Mouse (Mus musculus) heart, embryonic 15.5 days (tissue): Measurements from ENCODE around the gene Nav2. TPM values are rescaled to one million over a fixed set of nuclear protein-coding genes. Genes with fewer than 3 reads are reported as not detected.

Source experiments
- ATAC-seq: fragments of 200-750 bp; cut with Nextera tagmentation; replicated peaks from 2 replicates; pipeline ENCODE4 v1.8.0; 2017; ENCODE audit warnings: low read depth, moderate TSS enrichment; ENCODE audit not compliant: insufficient number of reproducible peaks, insufficient read depth, low FRiP score
- H3K27ac ChIP-seq: fragments of 300-500 bp; sonication (generic); 2 replicates; pipeline ENCODE4 v1.5.1; 2015; ENCODE audit warnings: mild to moderate bottlenecking, inconsistent platforms
- H3K27me3 ChIP-seq: fragments of 300-500 bp; sonication (generic); 2 replicates; pipeline ENCODE4 v1.6.1; 2015; ENCODE audit warnings: inconsistent platforms
- H3K36me3 ChIP-seq: fragments of 300-500 bp; sonication (generic); 2 replicates; pipeline ENCODE4 v1.6.1; 2015; ENCODE audit warnings: mild to moderate bottlenecking, inconsistent platforms
- H3K4me1 ChIP-seq: fragments of 300-500 bp; sonication (generic); replicated peaks from 2 replicates; pipeline ENCODE4 v1.6.1; 2015; ENCODE audit warnings: inconsistent platforms
- H3K4me2 ChIP-seq: fragments of 300-500 bp; sonication (generic); 2 replicates; pipeline ENCODE4 v1.6.1; 2015; ENCODE audit warnings: inconsistent platforms, mild to moderate bottlenecking, moderate library complexity
- H3K4me3 ChIP-seq: fragments of 300-500 bp; sonication (generic); 2 replicates; pipeline ENCODE4 v1.5.1; 2015; ENCODE audit warnings: mild to moderate bottlenecking, inconsistent platforms
- H3K9ac ChIP-seq: fragments of 300-500 bp; sonication (generic); 2 replicates; pipeline ENCODE4 v1.6.1; 2015; ENCODE audit warnings: mild to moderate bottlenecking, inconsistent platforms
- H3K9me3 ChIP-seq: fragments of 300-500 bp; sonication (generic); replicated peaks from 2 replicates; pipeline ENCODE4 v1.6.1; 2016; ENCODE audit warnings: inconsistent platforms
- WGBS: fragments of 180-500 bp; shearing (Covaris S2); methylation state at CpG from one replicate; pipeline ENCODE4 v1.1.7; 2015; ENCODE audit warnings: mixed read lengths; 5-methylcytosine and 5-hydroxymethylcytosine counted together
- polyA plus RNA-seq: library from polyadenylated mRNA; unstranded; fragments of >200 nt; fragmentation: Nextera tagmentation; extraction: Ambion mirVana; gene quantifications from 2 replicates; pipeline ENCODE4 v1.2.1, GENCODE M21; 2015

The Nav2 gene
- polyA plus RNA-seq, 1 experiment from 2014 or later: 30.7 TPM

DNA sequence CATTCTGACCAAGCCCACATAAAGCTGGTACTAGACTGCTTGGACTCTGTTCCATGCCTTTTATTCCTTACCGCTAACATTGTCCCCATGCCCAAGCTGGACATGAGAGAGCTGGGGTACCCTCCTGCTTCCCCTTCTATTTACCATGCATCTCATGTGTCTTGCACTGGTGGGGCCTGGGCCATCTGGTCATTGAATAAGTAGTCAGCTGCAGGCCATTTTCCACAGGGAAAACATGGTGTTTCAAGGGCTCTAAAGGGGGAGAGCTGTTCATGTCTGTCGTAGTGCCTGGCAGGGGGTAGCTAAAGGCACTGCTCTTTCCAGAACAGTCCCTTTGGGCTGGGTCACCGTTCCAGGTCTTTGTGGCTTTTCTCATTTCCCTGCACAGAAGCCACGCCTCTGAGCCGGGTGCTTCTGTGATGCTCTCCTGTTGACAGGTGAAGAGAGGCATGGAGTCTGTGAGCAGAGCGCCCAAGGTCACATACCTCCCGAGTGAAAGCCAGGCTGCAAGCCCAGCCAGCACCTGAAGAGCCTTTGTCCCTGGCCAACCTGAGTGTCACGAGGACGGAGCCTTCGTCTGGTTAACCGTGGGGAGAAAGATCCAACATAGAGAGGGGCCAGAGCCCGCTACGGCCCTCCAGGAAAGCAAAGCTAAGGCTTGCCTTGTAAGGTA is 348.9 kb downstream of the Nav2 start:
- peaks cover 53% of the 10 kb centered on the region for H3K4me1 ChIP-seq
- no peaks in the 10 kb centered on the region for H3K9me3 ChIP-seq
- H3K9ac ChIP-seq: no peak overlapping the region
- no peaks in the 10 kb centered on the region for H3K27me3 ChIP-seq
- H3K36me3 ChIP-seq: no peaks in the 10 kb centered on the region
- ATAC-seq: no peak
- WGBS: 55% methylated on average over 13 of the region's 13 CpGs
- H3K27ac ChIP-seq: peak overlapping the region; percentile 77
- H3K4me3 ChIP-seq: no peak overlapping the region
- no peak overlapping the region for H3K4me2 ChIP-seq

DNA sequence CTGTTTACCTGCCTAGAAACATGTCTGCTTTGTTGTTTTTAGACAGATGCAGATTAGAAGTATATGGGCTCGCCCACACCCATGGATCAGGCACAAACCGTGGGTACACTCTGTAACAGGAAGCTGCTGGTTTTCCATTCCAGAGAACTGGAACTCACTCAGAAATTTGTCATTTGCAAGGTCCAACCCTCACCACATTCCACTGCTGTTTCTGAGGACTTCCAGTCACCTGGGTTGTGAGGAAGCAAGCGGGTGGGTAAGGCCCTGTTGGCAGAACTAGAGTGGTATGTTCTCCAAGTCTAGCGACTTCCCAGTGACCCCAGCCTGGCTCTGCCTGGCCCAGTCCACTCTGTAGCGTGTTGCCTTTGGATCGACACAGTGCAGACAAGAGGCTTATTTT is 349.6 kb downstream of the Nav2 start:
- H3K4me3 ChIP-seq: no peak overlapping the region
- peak overlapping the region; percentile 77 for H3K27ac ChIP-seq
- no peaks in the 10 kb centered on the region for H3K27me3 ChIP-seq
- no peaks in the 10 kb centered on the region for H3K9me3 ChIP-seq
- H3K4me1 ChIP-seq: peaks cover 54% of the 10 kb centered on the region
- H3K9ac ChIP-seq: no peak overlapping the region
- no peaks in the 10 kb centered on the region for H3K36me3 ChIP-seq
- 48% methylated on average over 6 of the region's 6 CpGs for WGBS
- H3K4me2 ChIP-seq: no peak overlapping the region
- 0 out of 2 replicates have a peak, but pooled peaks have one; percentile 15 for ATAC-seq

DNA sequence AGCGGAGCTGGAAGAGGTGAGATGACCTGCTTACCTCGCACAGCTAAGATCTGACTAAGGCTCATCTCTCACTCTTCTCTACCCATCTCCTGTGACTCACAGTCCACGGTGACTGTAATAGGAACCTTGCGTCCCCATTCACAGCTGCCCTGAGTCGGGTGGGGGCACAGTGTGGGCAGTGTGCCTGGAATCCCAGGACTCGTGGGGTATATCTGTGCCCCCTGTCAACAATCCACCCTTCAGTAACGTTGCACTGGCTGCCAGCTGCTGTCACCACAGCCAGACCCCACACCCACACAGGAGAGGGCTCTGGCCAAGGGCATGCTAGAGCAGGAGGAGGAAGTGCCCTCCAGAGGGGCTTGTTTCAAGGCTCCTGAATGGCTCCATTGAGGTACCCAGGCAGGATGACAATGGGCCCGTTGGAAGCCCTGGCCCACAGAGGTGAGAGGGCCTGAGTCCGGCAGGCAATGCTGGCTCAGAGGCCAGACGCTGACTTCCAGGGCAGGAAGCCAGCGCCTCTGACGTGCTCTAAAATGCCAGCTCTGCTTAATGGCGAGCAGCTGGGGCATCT is 353.5 kb downstream of the Nav2 start:
- 40% methylated on average over 13 of the region's 13 CpGs for WGBS
- Histone ChIP-seq H3K4me2 (no peak overlapping the region; the same call in 1 of the 2 replicates), H3K36me3 (no peaks in the 10 kb centered on the region), H3K9me3 (no peaks in the 10 kb centered on the region), H3K27me3 (no peaks in the 10 kb centered on the region), H3K9ac (0 out of 2 replicates have a peak overlapping the region, but pooled peaks have one; percentile 11), H3K4me1 (peaks cover 53% of the 10 kb centered on the region), H3K27ac (peak overlapping the region; percentile 78), H3K4me3 (no peak overlapping the region)
- peak; percentile 69 for ATAC-seq

DNA sequence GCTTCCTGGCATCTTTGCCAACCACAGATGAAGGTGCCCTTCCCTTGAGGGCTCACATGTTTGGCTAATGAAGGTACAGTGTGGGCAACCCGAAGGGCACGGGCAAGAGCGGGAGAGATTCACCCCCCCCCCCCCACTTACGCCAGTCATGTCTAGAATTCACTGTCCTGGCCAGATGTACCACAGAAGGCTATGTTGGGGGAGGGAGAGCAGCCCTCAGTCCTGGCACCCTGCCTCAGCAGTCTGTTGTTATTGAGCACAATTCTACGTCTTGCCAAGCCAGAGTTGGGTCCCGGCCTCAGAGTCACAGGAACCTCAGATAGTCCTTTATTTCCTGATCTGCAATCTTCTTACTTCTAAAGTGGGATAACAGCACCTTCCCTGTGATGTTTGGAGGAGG is 357.9 kb downstream of the Nav2 start:
- Histone ChIP-seq H3K36me3 (no peaks in the 10 kb centered on the region), H3K9me3 (no peaks in the 10 kb centered on the region), H3K9ac (no peak overlapping the region), H3K4me3 (no peak overlapping the region), H3K4me1 (peaks cover 49% of the 10 kb centered on the region), H3K4me2 (no peak overlapping the region), H3K27ac (peak overlapping the region; percentile 66), H3K27me3 (no peaks in the 10 kb centered on the region)
- 47% methylated on average over 6 of the region's 6 CpGs for WGBS
- ATAC-seq: no peak; the same call in 1 of the 2 replicates

GRCm38 (mm10) chr7:49267621-49268325 is 359.3 kb downstream of the Nav2 start:
- Histone ChIP-seq H3K9ac (peak overlapping the region; percentile 1; the same call in 1 of the 2 replicates), H3K36me3 (no peaks in the 10 kb centered on the region), H3K27ac (peak overlapping the region; percentile 90), H3K9me3 (no peaks in the 10 kb centered on the region), H3K27me3 (no peaks in the 10 kb centered on the region), H3K4me3 (no peak overlapping the region), H3K4me1 (peaks cover 41% of the 10 kb centered on the region), H3K4me2 (peak overlapping the region; percentile 26)
- WGBS: 39% methylated on average over 12 of the region's 12 CpGs
- ATAC-seq: peak; percentile 57

DNA sequence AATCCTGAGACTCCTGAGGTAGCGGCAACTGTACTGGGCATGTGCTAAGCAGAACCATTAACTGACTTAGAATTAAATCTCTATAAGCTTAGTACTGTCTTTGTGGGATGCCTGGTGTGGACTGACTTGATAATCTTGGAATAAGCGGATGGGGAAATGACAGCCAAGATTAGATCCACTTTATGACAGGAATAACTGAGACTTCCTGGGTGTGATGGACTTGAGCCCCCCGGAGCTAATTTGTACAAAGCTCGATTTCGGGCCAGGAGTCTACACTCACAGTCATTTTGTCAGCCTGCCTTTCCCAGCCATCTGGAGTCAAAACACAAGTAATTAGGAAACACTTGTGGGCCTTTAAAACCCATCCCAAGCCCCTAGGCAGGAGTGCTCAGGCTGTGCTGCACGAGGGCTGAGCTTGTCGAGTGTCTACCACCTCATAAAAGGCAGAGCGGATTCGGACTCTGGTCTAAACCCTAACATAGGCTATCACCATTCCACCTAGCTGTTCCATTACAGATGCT is 359.9 kb downstream of the Nav2 start:
- Histone ChIP-seq H3K27me3 (no peaks in the 10 kb centered on the region; the same call in 1 of the 2 replicates), H3K36me3 (no peaks in the 10 kb centered on the region), H3K27ac (peak overlapping the region; percentile 90), H3K4me2 (no peak overlapping the region), H3K9ac (peak overlapping the region; percentile 1; the same call in 1 of the 2 replicates), H3K4me3 (no peak overlapping the region), H3K4me1 (peaks cover 43% of the 10 kb centered on the region), H3K9me3 (no peaks in the 10 kb centered on the region)
- WGBS: 76% methylated on average over 9 of the region's 9 CpGs
- ATAC-seq: no peak

DNA sequence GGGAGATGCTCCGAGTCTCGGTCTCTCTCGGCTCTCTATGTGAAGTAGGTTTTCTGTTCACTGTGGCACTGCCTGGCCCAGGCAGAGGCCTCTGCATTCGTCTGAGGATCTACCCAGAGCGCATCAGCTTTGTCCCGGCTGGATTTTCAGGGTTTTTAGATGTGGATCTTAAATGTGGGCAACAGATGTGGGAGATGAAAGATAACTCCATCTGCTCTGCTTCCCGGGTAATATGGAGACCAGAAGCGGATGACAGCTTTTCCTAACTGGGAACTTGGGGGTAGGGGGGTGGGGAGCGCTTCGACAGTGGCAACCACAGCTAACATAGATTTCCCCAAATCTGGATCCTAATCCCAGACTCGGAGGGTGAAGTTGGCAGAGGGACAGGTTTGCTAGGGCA is 362.3 kb downstream of the Nav2 start:
- no peaks in the 10 kb centered on the region for H3K36me3 ChIP-seq
- H3K4me1 ChIP-seq: peaks cover 48% of the 10 kb centered on the region

DNA sequence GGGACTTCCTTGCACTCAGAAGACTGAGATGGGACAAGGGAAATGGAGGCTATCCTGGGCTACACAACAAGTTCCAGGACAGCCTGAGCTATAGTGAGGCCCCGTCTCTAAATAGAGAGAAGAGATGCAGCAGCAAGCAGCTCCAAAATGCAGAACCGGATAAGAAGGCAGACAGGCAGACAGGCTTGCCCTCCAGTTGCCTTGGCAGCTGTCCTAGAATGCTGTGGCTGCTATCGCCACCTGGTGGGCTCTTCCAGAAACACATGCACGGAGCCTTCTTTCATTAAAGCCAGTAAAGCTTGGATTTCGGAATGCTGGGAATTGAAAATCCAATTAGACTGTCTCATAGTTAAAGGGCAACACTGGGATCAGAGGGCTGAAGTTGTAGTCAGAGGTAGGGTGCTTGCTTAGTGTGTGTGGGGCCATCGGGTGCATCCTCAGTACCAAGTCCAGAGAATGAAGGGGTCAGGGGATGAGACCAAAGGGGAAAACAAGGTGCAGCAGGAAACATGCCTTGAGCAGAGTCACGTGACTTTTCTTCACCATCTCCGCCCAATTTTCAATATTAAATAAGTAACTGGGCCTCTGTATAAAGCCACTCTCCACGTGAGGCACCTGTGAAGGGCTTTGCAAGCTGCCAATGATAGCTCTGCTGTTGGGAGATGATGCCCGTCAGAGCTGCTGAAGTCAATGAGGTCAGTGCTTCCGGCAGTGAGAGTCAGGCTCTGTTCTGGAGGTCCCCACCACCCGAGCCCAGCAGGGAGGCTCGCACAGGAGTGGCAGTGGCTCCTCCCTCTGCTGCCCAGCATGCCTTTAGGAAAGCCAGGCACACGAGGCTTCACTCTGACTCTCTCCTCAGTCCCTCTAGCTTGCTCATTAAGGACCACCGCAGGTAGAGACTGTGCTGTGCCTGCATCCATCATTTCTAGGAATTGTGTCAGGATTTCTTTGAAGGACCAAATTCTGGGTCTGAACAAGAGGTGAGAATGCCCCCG is 364.2 kb downstream of the Nav2 start:
- Histone ChIP-seq H3K27ac (no peak overlapping the region), H3K27me3 (no peaks in the 10 kb centered on the region; the same call in 1 of the 2 replicates), H3K4me3 (no peak overlapping the region), H3K4me2 (no peak overlapping the region), H3K9ac (no peak overlapping the region), H3K4me1 (peaks cover 35% of the 10 kb centered on the region), H3K9me3 (no peaks in the 10 kb centered on the region), H3K36me3 (no peaks in the 10 kb centered on the region)
- 0 out of 2 replicates have a peak, but pooled peaks have one; percentile 14 for ATAC-seq
- WGBS: 21% methylated on average over 16 of the region's 16 CpGs

More for the DNA sequence above, 362.3 kb downstream of the Nav2 start:
- WGBS: 82% methylated on average over 11 of the region's 11 CpGs
- Histone ChIP-seq H3K4me3 (no peak overlapping the region), H3K27me3 (no peaks in the 10 kb centered on the region; the same call in 1 of the 2 replicates), H3K27ac (no peak overlapping the region), H3K4me2 (no peak overlapping the region), H3K9me3 (no peaks in the 10 kb centered on the region), H3K9ac (no peak overlapping the region)
- no peak for ATAC-seq

DNA sequence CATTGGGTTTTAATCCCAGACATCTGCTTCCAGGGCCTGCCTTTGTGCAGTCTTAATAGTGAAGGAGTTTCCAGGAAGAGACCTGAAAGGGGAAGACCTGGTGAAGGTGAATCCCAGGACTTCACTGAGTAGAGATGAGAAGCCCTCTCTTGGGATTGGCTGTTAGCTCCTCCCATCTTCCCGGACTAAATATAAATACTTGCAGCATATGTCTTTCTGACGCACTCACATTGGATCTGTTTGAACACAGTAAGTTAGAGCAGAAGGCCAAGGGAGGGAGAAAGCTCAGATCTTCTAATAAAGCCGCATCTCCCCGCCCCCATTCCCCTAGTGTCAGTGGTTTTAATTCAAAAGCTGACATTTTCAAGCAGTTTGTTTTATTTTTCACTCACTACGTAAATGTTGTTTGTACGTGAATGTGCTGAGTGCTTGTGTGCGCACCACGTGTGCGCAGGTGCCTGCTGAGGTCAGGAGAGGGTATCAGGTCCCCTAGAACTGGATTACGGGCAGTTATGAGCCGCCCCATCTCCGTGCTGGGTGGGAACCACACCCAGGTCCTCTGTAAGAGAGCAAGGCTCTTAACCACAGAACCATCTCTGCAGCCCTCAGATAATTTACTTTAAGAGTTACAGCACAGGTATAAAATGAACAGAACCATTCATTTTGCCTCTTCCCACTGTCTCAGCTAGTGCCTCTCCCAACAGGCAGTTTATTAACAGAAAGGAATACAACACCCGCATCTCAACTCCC is 365.6 kb downstream of the Nav2 start:
- no peak for ATAC-seq
- H3K36me3 ChIP-seq: no peaks in the 10 kb centered on the region
- no peak overlapping the region for H3K27ac ChIP-seq
- no peak overlapping the region for H3K4me2 ChIP-seq
- 78% methylated on average over 13 of the region's 13 CpGs for WGBS
- H3K4me3 ChIP-seq: no peak overlapping the region
- no peak overlapping the region for H3K9ac ChIP-seq
- H3K27me3 ChIP-seq: no peaks in the 10 kb centered on the region; the same call in 1 of the 2 replicates
- peaks cover 25% of the 10 kb centered on the region for H3K4me1 ChIP-seq
- H3K9me3 ChIP-seq: no peaks in the 10 kb centered on the region

GRCm38 (mm10) chr7:49274676-49275075 is 366.2 kb downstream of the Nav2 start:
- H3K9ac ChIP-seq: no peak overlapping the region
- 80% methylated on average over 8 of the region's 8 CpGs for WGBS
- no peak overlapping the region for H3K27ac ChIP-seq
- no peak for ATAC-seq
- H3K36me3 ChIP-seq: no peaks in the 10 kb centered on the region
- H3K27me3 ChIP-seq: no peaks in the 10 kb centered on the region; the same call in 1 of the 2 replicates
- peaks cover 24% of the 10 kb centered on the region for H3K4me1 ChIP-seq
- no peak overlapping the region for H3K4me3 ChIP-seq
- no peaks in the 10 kb centered on the region for H3K9me3 ChIP-seq
- H3K4me2 ChIP-seq: no peak overlapping the region
